Mouse (Mus musculus): Measurements from ENCODE around the gene Bpifb1. TPM values are rescaled to one million over a fixed set of nuclear protein-coding genes. Genes with fewer than 3 reads are reported as not detected.
A peak's percentile ranks its signal among the peaks of the same experiment; 100 is the strongest.

Gene Bpifb1
- total RNA-seq, 2 experiments from 2014 or later, result 0.50 TPM; not detected in 1

- intact Hi-C loops (cut with DNase I), result no loop called here
- no peak for TF ChIP-seq CTCF (IDR thresholded peaks at IDR 0.05)
Observed at GRCm38 (mm10) chr2:154185319-154185718, 5.3 kb upstream of the Bpifb1 start.

DNA sequence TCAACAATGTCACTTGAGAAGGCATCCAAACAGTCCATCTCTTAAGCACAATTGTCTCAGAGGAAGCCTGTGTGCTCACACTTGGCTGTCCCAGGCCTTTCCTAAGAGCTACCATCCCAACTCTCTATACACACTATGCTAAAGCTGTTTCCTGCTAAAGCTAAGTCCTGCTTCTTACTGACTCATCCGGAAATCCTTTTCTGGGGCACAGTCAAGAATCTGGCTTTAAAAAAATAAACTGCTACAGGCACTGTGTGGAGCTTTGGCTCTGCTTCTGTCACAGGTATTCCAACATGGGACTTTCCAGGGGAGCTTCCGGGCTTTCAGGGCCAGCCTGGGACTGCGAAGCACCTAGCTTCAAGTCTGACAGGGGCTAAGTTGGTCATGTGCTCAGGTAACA is 4.9 kb upstream of the Bpifb1 start:
- no peak for TF ChIP-seq CTCF (IDR thresholded peaks at IDR 0.05)
- Histone ChIP-seq H3K4me3 (no peak overlapping the region), H3K27ac (peak overlapping the region; percentile 10; the same call in 1 of the 2 replicates)
- intact Hi-C loops (cut with DNase I), result no loop called here
- DNase-seq (ENCODE audit: extremely low spot score in 1 of 2, low spot score in 2 of 2), result no peak

More at GRCm38 (mm10) chr2:154185319-154185718, 5.3 kb upstream of the Bpifb1 start:
- DNase-seq (ENCODE audit: extremely low spot score in 1 of 2, low spot score in 2 of 2), result no peak
- H3K4me3 ChIP-seq, result no peak overlapping the region
- H3K27ac ChIP-seq, result peak overlapping the region; percentile 10; the same call in 1 of the 2 replicates

- intact Hi-C loops (cut with DNase I), result no loop called here
- peak; percentile 40 for TF ChIP-seq CTCF (IDR thresholded peaks at IDR 0.05)
- Histone ChIP-seq H3K4me3 (no peak overlapping the region), H3K27ac (no peak overlapping the region)
- no peak for DNase-seq (ENCODE audit: extremely low spot score in 1 of 2, low spot score in 2 of 2)
Observed at GRCm38 (mm10) chr2:154187468-154187867, 3.1 kb upstream of the Bpifb1 start.

GRCm38 (mm10) chr2:154189877-154190434 is 662 bp upstream of the Bpifb1 start:
- no peak overlapping the region for H3K27ac ChIP-seq
- TF ChIP-seq CTCF (IDR thresholded peaks at IDR 0.05), result no peak
- H3K4me3 ChIP-seq, result no peak overlapping the region
- intact Hi-C loops (cut with DNase I), result no loop called here
- no peak for DNase-seq (ENCODE audit: extremely low spot score in 1 of 2, low spot score in 2 of 2)

- DNase-seq (ENCODE audit: extremely low spot score in 1 of 2, low spot score in 2 of 2), result no peak
- Histone ChIP-seq H3K27ac (no peak overlapping the region), H3K4me3 (no peak overlapping the region)
- no peak for TF ChIP-seq CTCF (IDR thresholded peaks at IDR 0.05)
- intact Hi-C loops (cut with DNase I), result no loop called here
Observed at GRCm38 (mm10) chr2:154192141-154192540, 1.5 kb downstream of the Bpifb1 start.

DNA sequence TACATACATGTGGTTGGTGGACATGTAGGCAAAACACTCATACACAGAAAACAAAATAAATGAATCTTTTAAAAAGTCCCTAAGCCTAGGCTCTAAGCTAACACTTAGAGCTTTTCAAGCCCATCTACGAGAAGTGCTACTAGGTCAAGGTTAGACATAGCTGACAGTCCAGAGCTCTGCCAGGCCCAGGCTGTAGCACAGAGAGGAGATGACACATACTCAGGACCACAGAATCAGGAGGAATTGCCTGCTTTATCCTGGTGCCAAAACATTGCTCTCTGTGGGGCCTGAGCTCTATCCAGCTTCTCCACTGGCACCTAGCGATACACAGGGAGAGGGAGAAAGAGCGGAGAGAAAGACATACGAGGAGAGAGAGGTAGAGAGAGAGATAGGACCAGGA is 2.5 kb downstream of the Bpifb1 start:
- no peak for TF ChIP-seq CTCF (IDR thresholded peaks at IDR 0.05)
- DNase-seq (ENCODE audit: extremely low spot score in 1 of 2, low spot score in 2 of 2), result no peak
- no peak overlapping the region for H3K4me3 ChIP-seq
- H3K27ac ChIP-seq, result no peak overlapping the region
- intact Hi-C loops (cut with DNase I), result no loop called here

DNA sequence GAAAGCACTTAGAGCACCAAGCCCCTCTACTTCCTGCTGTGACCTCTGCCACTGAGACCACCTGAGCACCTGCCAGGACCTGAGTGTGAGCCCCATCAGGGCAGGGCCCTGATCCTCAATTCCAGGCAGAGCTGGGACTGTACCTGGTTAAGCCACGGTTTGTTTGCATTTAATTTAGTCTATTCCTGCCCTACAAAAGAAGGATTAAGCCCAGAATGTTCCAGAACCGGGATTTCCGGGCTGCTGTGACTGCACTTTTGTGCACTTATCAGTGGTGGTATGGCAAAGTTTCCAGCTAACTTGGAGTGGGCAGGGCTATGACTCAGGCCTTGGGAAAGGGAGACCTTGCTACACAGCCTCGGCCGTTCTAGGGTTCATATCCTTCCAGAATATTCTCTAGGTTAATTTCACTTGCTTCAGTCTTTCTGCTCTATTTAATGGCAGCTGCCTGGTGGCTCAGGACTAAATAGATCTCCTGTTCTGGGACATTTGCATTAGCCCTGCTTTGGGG is 3.4 kb downstream of the Bpifb1 start:
- TF ChIP-seq CTCF (IDR thresholded peaks at IDR 0.05), result no peak
- DNase-seq (ENCODE audit: extremely low spot score in 1 of 2, low spot score in 2 of 2), result no peak
- no peak overlapping the region for H3K4me3 ChIP-seq
- H3K27ac ChIP-seq, result no peak overlapping the region
- intact Hi-C loops (cut with DNase I), result no loop called here

DNA sequence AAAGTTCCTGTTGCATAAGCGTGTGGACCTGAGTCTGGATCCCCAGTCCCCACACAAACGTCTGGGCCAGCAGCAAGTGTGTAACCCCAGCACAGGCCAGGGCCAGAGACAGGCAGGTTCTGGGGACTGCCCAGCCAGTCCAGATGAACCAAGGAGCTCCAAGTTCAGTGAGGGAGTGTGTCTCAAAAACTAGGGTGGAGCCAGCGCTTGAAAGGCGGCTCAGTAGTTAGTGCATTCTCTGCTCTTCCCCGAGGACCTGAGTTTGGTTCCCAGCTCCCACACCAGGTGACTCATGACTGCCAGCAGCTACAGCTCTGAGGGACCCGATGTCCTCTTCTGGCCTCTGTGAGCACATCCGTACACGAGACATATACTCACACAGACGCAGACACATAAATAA is 6.4 kb downstream of the Bpifb1 start:
- TF ChIP-seq CTCF (IDR thresholded peaks at IDR 0.05), result no peak
- no peak for DNase-seq (ENCODE audit: extremely low spot score in 1 of 2, low spot score in 2 of 2)
- H3K27ac ChIP-seq, result no peak overlapping the region
- no peak overlapping the region for H3K4me3 ChIP-seq
- intact Hi-C loops (cut with DNase I), result no loop called here

DNA sequence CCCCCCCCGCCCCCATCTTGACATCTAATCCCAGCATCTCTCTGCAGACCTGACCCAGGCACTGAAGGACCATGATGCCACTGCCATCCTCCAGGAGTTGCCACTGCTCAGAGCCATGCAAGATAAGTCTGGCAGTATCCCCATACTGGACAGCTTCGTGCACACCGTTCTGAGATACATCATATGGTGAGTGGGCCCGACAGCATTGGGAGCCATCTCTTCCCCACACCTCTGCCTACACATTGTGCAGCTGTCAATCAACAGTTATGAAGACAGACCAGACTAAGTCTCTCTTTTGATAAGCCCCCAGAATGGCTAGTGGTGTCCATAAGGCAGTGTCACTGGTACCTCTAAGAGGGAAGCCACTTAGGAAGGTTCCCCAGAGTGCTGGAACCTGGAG is 14.0 kb downstream of the Bpifb1 start:
- DNase-seq (ENCODE audit: extremely low spot score in 1 of 2, low spot score in 2 of 2), result no peak
- intact Hi-C loops (cut with DNase I), result no loop called here
- H3K27ac ChIP-seq, result no peak overlapping the region
- no peak for TF ChIP-seq CTCF (IDR thresholded peaks at IDR 0.05)
- no peak overlapping the region for H3K4me3 ChIP-seq

GRCm38 (mm10) chr2:154206908-154207307 is 16.3 kb downstream of the Bpifb1 start:
- no peak for DNase-seq (ENCODE audit: extremely low spot score in 1 of 2, low spot score in 2 of 2)
- no peak overlapping the region for H3K27ac ChIP-seq
- TF ChIP-seq CTCF (IDR thresholded peaks at IDR 0.05), result peak; percentile 55
- H3K4me3 ChIP-seq, result no peak overlapping the region
- intact Hi-C loops (cut with DNase I), result no loop called here

- Histone ChIP-seq H3K4me3 (no peak overlapping the region), H3K27ac (no peak overlapping the region)
- DNase-seq (ENCODE audit: extremely low spot score in 1 of 2, low spot score in 2 of 2), result no peak
- intact Hi-C loops (cut with DNase I), result loop anchor here (2.0 kb wide), 2 partner anchors 90 to 166 kb away; no protein-coding TSS in a partner anchor
- TF ChIP-seq CTCF (IDR thresholded peaks at IDR 0.05), result peak; percentile 68
Observed at GRCm38 (mm10) chr2:154209112-154209511, 18.5 kb downstream of the Bpifb1 start.

- no peak overlapping the region for H3K4me3 ChIP-seq
- no peak for TF ChIP-seq CTCF (IDR thresholded peaks at IDR 0.05)
- H3K27ac ChIP-seq, result no peak overlapping the region
- intact Hi-C loops (cut with DNase I), result no loop called here
- no peak for DNase-seq (ENCODE audit: extremely low spot score in 1 of 2, low spot score in 2 of 2)
Observed at GRCm38 (mm10) chr2:154211121-154211520, 20.5 kb downstream of the Bpifb1 start.

GRCm38 (mm10) chr2:154211881-154212280 is 21.3 kb downstream of the Bpifb1 start:
- intact Hi-C loops (cut with DNase I), result loop anchor here (1.0 kb wide), 1 partner anchor 31 kb away; no protein-coding TSS in a partner anchor
- no peak for TF ChIP-seq CTCF (IDR thresholded peaks at IDR 0.05)
- peak; percentile 47 to 68 for DNase-seq (ENCODE audit: extremely low spot score in 1 of 2, low spot score in 2 of 2)
- Histone ChIP-seq H3K27ac (peak overlapping the region; percentile 73), H3K4me3 (no peak overlapping the region)
